Mouse (Mus musculus) spleen, postnatal 36 days (tissue): ENCODE measurements around the gene Sh2d2a.
"Not testable (repeated sequence)": the region's sequence is repeated elsewhere in the genome, so short reads cannot be mapped to it uniquely, and the experiment has no call there.

ENCODE experiments used
- DNase-seq, 2 experiments: peaks; one replicate each; pipeline ENCODE4 v3.0.0; 2022; ENCODE audit warnings: low spot score in 2 of 2, mixed read lengths in 1 of 2

The Sh2d2a gene

DNA sequence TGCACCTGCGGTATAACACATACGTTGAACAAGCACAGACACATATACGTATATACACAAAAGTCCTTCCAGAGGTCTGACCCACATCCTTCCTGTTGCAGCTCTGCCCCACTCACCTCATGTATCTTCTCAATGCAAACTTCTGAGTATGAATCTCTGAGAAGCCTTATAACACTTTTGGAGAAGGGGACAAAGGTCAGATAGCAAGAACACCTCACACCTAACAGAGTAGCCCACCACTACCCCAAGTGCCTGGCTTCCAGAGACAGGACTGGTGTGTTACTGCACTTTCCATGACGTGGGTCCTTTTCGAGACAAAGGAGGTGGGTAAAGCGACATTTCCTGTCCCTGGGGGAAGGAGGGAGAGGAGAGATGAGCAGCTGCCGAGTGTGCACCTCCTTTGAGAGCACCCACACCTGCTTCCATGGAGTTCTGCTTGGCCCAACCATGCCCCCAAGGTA is at the start of gene Sh2d2a:
Gene Sh2d2a, plus strand, starts transcription at position 106 of the 461 bp plus-strand sequence.
- peak; percentile 67 to 69 for DNase-seq

- no peak for DNase-seq
Measured at GRCm38 (mm10) chr3:87801681-87802080, 44.9 kb upstream of the Sh2d2a start.

DNA sequence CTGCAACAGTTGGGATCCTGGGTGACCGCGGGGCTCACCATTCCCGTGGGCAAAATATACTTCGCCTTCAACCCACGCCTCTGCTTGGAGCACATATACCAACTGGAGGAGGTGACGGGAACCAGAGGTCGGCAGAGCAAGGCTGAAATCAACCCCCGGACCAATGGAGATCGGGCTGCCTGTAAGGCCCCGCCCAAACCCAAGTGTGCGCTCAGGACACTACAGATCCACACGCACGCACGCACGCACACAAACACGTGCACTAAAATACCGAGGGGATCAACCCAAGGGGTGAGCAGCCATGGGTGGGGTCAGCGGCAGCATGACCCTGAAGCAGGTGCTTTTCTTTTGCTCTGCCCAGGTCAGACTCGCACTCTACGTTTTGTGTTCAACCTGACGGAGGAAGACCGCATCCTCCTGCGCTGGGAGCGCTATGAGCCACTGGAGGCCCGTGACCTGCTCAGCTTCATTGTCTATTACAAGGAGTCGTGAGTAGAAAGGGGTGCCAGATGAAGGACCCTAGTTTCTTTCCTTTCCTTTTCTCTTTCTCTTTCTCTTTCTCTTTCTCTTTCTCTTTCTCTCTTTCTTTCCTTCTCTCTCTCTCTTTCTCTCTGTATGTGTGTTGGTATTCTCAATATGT is 42.4 kb upstream of the Sh2d2a start:
- DNase-seq: no peak

GRCm38 (mm10) chr3:87809322-87809962 is 37.1 kb upstream of the Sh2d2a start:
- no peak for DNase-seq

DNA sequence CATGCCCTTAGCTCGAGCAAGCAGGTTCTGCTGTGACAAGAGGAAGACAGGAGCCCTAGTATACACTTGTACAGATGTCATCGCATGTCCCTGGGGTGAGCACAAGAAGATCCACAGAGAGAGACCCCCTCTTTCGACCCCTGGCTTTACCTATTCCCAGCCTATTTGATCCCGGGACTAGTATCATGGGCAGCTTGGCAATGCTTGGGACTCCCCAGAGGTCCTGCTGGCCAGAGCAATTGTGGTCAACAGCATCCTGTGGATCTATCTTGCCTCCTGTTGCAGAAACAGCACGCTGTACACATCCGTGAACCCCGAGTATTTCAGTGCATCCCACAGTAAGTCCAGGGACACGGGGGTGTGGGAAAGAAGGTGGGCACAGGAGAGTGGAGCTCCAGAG is 35.3 kb upstream of the Sh2d2a start:
- no peak for DNase-seq

DNA sequence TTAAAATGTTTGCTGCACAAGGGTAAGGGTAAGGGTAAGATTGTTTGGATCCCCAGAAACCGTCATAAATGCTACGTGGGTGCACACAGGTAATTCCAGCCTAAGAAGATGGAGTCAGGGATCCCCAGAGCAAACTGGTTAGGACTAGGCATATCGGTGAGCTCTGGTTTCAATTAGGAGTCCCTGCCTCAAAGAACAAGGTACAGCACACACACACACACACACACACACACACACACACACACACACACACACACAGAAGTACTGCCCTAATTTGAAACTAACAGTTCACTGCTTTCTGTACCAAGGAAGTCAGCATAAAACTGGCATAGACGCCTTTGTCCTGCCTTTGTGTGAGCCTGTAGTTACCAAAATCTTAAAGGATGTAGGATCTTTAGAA is 34.1 kb upstream of the Sh2d2a start:
- no peak for DNase-seq

GRCm38 (mm10) chr3:87812873-87813272 is 33.7 kb upstream of the Sh2d2a start:
- DNase-seq: no peak

DNA sequence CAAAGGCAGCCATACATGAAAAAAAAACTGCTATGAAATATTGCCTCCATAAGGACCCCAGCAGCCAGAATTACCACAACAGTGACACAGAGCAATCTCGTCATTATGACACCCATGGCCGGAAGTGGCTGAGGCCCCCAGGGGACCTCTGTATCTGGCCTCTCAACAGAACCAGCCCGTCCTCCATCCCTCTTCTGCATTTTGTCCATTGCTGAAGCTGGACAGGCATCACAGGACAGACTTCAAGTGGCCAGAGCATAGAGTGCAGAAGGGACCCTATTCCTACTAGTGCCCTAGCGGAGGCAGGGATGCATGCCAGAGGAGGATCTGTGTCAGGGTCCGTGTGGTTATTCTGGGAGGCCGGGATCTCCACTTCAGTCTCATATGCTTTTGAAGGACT is 30.4 kb upstream of the Sh2d2a start:
- no peak for DNase-seq

DNA sequence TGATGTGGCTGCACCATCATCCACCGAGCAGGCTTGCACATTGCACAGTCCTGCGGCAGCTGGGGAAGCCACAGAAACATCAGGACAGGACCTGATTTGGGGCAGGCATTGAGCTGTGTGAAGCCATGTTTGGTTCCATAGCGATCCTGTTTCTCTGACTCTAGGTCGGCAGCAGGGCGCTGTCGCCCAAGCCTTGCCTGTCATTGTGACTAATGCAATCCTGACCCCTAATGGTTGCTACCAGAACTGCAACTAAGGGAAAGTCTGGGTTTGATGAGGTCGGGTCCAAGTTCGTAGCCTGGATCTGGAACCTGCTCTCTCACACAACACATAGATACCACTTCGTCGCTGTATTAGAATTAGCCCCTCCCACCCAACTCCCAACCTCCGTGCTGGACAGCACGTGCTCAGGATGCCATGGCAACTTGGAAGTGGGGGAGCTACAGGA is 29.9 kb upstream of the Sh2d2a start:
- peak; percentile 38 to 59 for DNase-seq

- DNase-seq: no peak
Measured at GRCm38 (mm10) chr3:87818226-87818625, 28.3 kb upstream of the Sh2d2a start.

GRCm38 (mm10) chr3:87824206-87824605 is 22.3 kb upstream of the Sh2d2a start, which contains the start of gene Pear1:
Gene Pear1 (minus strand): TSS chr3:87824306.
- not testable (repeated sequence) for DNase-seq

DNA sequence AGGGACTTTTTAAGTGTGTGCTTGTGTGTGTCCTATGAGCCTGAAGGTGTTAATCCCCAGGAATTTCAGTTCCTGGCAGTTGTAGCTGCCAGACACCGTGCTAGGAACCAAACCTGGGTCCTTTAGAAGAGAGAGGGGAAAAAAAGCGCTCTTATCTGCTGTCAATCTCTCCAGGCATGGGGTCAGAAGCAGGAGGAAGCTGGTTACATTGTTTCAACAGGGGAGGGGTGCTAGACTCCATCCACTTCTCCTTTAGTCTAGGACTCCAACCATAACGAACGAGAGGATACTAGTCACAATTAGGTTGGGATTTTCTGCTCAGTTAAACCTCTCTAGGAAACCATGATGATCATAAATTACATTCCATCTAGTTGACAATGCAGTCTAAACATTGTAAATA is 18.1 kb upstream of the Sh2d2a start:
- no peak for DNase-seq

GRCm38 (mm10) chr3:87829025-87829424 is 17.5 kb upstream of the Sh2d2a start:
- no peak for DNase-seq

DNA sequence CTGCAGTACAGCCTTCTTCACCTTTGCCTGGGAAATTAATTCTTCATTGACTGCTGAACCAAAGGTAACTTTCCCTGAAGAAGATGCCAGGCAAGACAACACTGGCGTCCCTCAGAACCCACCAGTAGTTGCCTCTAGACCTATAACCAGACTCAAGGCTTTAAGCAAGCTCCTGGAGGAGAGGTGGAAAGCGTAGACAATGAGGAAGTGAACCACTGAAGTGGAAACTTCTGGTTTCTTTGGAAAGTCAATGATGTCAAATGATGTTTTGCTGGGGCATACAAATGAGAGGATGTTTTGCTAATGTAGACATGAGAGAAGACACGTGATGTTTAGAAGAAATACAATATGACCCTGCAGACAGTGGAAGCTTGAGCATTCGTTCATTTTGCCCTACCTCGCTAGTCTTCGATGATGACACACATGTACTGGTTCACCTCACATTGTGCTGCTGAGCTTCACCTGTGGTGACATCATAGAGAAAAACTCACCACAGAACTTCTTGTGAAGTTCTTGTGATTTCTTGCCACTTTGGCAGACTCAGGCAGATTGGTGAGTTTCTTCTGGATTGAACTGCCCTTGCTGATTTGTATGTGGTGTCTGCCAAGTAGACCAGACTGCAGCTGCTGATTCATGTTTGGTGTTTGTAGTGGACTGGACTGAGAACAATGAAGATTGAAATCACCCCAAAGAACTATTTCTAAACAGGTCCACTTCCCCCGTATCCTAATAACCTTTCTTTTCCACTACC is 14.3 kb upstream of the Sh2d2a start:
- DNase-seq: no peak

GRCm38 (mm10) chr3:87833482-87833881 is 13.1 kb upstream of the Sh2d2a start:
- DNase-seq: no peak

GRCm38 (mm10) chr3:87838622-87839021 is 7.9 kb upstream of the Sh2d2a start:
- peak; percentile 30 to 41 for DNase-seq

GRCm38 (mm10) chr3:87840858-87841257 is 5.7 kb upstream of the Sh2d2a start:
- DNase-seq: no peak

DNA sequence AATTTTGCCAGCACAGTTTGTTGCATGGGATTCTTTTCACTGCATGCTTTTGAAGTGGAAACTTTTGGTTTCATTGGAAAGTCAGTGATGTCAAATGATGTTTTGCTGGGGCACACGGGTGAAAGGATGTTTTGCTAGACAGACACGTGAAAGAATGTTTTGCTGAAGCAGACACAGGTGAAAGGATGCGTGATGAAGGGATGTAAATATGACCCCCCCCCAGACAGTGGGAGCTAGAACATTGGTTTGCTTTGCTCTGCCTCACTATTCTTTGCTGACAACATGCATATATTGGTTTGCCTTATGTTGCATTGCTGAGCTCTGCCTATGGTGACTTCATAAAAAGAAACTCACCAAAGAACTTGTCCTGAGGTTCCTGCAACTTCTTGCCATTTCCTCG is 1.6 kb upstream of the Sh2d2a start:
- no peak for DNase-seq

DNA sequence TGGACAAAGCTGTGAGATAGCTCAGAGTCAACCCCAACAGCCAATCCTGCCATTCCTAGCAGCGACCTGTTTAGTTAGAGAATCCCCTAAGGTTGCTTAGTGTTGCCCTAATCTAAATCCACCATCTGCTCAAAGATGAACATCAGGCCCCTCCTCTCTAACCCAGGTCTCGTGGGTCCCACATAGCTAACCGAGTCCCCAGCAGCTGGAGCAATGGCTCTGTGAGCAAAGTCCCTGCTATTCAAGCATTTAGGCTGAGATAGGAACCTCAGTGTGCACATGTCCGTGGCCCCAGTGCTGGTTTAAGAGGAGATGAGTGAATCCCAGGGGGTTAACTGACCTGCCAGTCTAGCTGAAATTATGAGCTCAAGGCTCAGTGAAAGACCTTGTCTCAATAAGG is 369 bp upstream of the Sh2d2a start:
- no peak for DNase-seq

DNA sequence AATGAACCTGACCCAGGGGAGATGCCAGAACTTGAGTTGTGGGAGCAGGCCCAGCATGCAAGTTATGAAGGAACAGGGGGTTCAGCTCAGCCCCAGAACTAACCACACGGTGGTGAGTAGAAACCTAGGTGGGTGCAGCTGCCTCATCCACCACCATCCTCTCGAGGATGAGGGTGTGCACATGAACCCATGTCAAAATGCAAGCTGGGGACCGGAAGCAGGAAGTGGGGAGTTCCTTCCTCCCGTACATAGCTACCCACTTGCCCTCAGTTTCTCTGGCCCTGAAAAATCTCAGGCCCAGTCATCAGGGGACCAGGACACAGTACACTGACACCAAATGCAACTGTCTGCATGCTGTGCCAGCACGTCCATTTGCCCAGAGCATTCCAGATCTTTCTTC is 1.1 kb downstream of the Sh2d2a start:
- peak; percentile 37 to 55 for DNase-seq

DNA sequence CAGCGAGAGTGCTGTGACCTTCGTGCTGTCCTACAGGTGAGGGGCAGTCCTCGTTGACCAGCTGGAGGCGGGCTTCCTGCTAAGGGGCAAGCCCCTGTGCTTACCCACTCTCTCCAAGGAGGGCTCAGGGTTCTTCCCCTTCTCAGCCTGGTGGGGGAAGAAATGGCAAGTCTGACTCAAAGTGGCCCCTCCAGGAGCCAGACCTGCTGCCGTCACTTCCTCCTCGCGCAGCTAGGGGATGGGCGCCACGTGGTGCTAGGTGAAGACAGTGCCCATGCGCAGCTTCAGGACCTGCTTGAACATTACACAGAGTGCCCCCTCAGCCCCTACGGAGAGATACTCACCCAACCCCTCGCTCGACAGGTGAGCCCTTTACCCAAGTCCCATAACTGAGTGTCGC is 2.6 kb downstream of the Sh2d2a start:
- no peak for DNase-seq

GRCm38 (mm10) chr3:87854795-87855568 is 8.4 kb downstream of the Sh2d2a start:
- DNase-seq: no peak
